Mouse (Mus musculus) CH12.LX (cell line): ENCODE results near the gene Comt. TPM values are rescaled to one million over a fixed set of nuclear protein-coding genes. Genes with fewer than 3 reads are reported as not detected.

ENCODE experiments used
- DNase-seq: peaks from one replicate; pipeline ENCODE4 v3.0.0-alpha.2; 2013; ENCODE audit errors: extremely low read depth
- H3K27ac ChIP-seq: 2 replicates; pipeline ENCODE4 v1.5.1; 2012; ENCODE audit warnings: low read depth, mild to moderate bottlenecking, control low read depth, moderate library complexity; ENCODE audit not compliant: insufficient read depth
- H3K27me3 ChIP-seq: replicated peaks from 2 replicates; pipeline ENCODE3; 2012; ENCODE audit warnings: inconsistent platforms
- H3K36me3 ChIP-seq, 2 experiments: replicated peaks in 1 of 2; 2 replicates each; pipeline versions ENCODE3 to v1.6.1; 2012; ENCODE audit warnings: inconsistent platforms in 1 of 2, low read length in 1 of 2, mild to moderate bottlenecking in 1 of 2, mixed read lengths in 1 of 2, moderate library complexity in 1 of 2; ENCODE audit not compliant: control insufficient read depth in 1 of 2, insufficient read depth in 1 of 2
- H3K4me1 ChIP-seq, 2 experiments: 2 replicates each; pipeline ENCODE4 v1.6.1; 2012; ENCODE audit warnings: inconsistent platforms in 1 of 2, moderate library complexity in 1 of 2; ENCODE audit not compliant: insufficient read depth in 2 of 2, control insufficient read depth in 1 of 2
- H3K4me2 ChIP-seq: 2 replicates; pipeline ENCODE4 v1.6.1; 2012; ENCODE audit warnings: low read depth, mild to moderate bottlenecking, control low read depth; ENCODE audit not compliant: poor library complexity, insufficient read depth, severe bottlenecking
- H3K4me3 ChIP-seq, 3 experiments: fragments of 150-350 bp in 1 of 3; sonication (generic) in 1 of 3; replicated peaks in 1 of 3; 2 replicates each; pipeline versions ENCODE3 to v1.5.1; 2011 to 2012; ENCODE audit warnings: low read depth in 2 of 3, low read length in 2 of 3, mild to moderate bottlenecking in 2 of 3, moderate library complexity in 2 of 3, control low read depth in 1 of 3, improper control_type of control experiment in 1 of 3, inconsistent platforms in 1 of 3, mixed read lengths in 1 of 3; ENCODE audit not compliant: poor library complexity in 1 of 3
- H3K79me2 ChIP-seq: replicated peaks from 2 replicates; pipeline ENCODE4 v1.6.1; 2012; ENCODE audit warnings: mild to moderate bottlenecking, moderate library complexity; ENCODE audit not compliant: control insufficient read depth, poor library complexity, insufficient read depth, severe bottlenecking; ENCODE audit errors: extremely low read depth
- H3K9ac ChIP-seq: 2 replicates; pipeline ENCODE4 v1.6.1; 2012; ENCODE audit warnings: low read depth, mild to moderate bottlenecking, control low read depth, moderate library complexity; ENCODE audit not compliant: insufficient read depth
- H3K9me3 ChIP-seq: replicated peaks from 2 replicates; pipeline ENCODE3; 2012; ENCODE audit warnings: low read length, inconsistent platforms, mixed read lengths
- CHD1 ChIP-seq: IDR thresholded peaks from 2 replicates; pipeline ENCODE4 v1.6.1; 2012; ENCODE audit warnings: low read depth, low read length, improper control_type of control experiment, inconsistent platforms
- CHD2 ChIP-seq: IDR thresholded peaks from 2 replicates; pipeline ENCODE4 v1.6.1; 2011; ENCODE audit warnings: low read length, improper control_type of control experiment
- CTCF ChIP-seq, 2 experiments: IDR thresholded peaks in 1 of 2; conservative IDR thresholded peaks in 1 of 2; 2 replicates each; pipeline ENCODE4 v1.5.1; 2011 to 2012; ENCODE audit warnings: low read depth in 2 of 2, low read length in 2 of 2, improper control_type of control experiment in 1 of 2, inconsistent platforms in 1 of 2, mild to moderate bottlenecking in 1 of 2, moderate library complexity in 1 of 2
- E2F4 ChIP-seq: IDR thresholded peaks from 2 replicates; pipeline ENCODE4 v1.6.1; 2011; ENCODE audit warnings: low read depth, low read length, improper control_type of control experiment; ENCODE audit not compliant: insufficient replicate concordance
- ELF1 ChIP-seq: IDR thresholded peaks from 2 replicates; pipeline ENCODE4 v1.6.1; 2014; ENCODE audit warnings: low read depth, mild to moderate bottlenecking, inconsistent platforms, low read length, improper control_type of control experiment
- ETS1 ChIP-seq: conservative IDR thresholded peaks from 2 replicates; pipeline ENCODE4 v1.6.1; 2012; ENCODE audit warnings: low read depth, mild to moderate bottlenecking, inconsistent platforms, low read length, improper control_type of control experiment, moderate library complexity
- GABPA ChIP-seq: IDR thresholded peaks from 2 replicates; pipeline ENCODE4 v1.6.1; 2012; ENCODE audit warnings: low read depth, low read length, improper control_type of control experiment, inconsistent platforms; ENCODE audit not compliant: insufficient replicate concordance
- IRF4 ChIP-seq: IDR thresholded peaks from 2 replicates; pipeline ENCODE4 v1.6.1; 2014; ENCODE audit warnings: low read depth, mild to moderate bottlenecking, inconsistent platforms, low read length, improper control_type of control experiment
- JUND ChIP-seq: conservative IDR thresholded peaks from 2 replicates; pipeline ENCODE4 v1.6.1; 2011; ENCODE audit warnings: low read depth, low read length, improper control_type of control experiment
- KAT2A ChIP-seq: IDR thresholded peaks from 2 replicates; pipeline ENCODE4 v1.6.1; 2012; ENCODE audit warnings: low read length, improper control_type of control experiment, inconsistent platforms; ENCODE audit not compliant: insufficient replicate concordance
- MYC ChIP-seq: IDR thresholded peaks from 2 replicates; pipeline ENCODE4 v1.6.1; 2011; ENCODE audit warnings: low read depth, mild to moderate bottlenecking, improper control_type of control experiment, low read length
- NRF1 ChIP-seq: IDR thresholded peaks from 2 replicates; pipeline ENCODE4 v1.6.1; 2014; ENCODE audit warnings: low read depth, mild to moderate bottlenecking, inconsistent platforms, low read length, improper control_type of control experiment, moderate library complexity
- PAX5 ChIP-seq: IDR thresholded peaks from 2 replicates; pipeline ENCODE4 v1.6.1; 2012; ENCODE audit warnings: low read length, inconsistent platforms, mixed read lengths
- POLR2AphosphoS2 ChIP-seq: IDR thresholded peaks from 2 replicates; pipeline ENCODE4 v1.6.1; 2011; ENCODE audit warnings: low read depth, low read length, improper control_type of control experiment
- SIN3A ChIP-seq: IDR thresholded peaks from 2 replicates; pipeline ENCODE4 v1.6.1; 2012; ENCODE audit warnings: low read length, improper control_type of control experiment, inconsistent platforms
- SMC3 ChIP-seq: IDR thresholded peaks from 2 replicates; pipeline ENCODE4 v1.6.1; 2011; ENCODE audit warnings: low read depth, low read length, improper control_type of control experiment
- UBTF ChIP-seq: IDR thresholded peaks from 2 replicates; pipeline ENCODE4 v1.6.1; 2012; ENCODE audit warnings: low read depth, mild to moderate bottlenecking, inconsistent platforms, low read length, improper control_type of control experiment, moderate library complexity
- ZNF384 ChIP-seq: IDR thresholded peaks from 2 replicates; pipeline ENCODE4 v1.6.1; 2012; ENCODE audit warnings: low read depth, low read length, improper control_type of control experiment, inconsistent platforms
- dilution Hi-C: fragments of 300-500 bp; cut with MboI; formaldehyde crosslinking; loops from 2 replicates; pipeline ENCODE4 v1.14.3; 2020; ENCODE audit warnings: low sequenced_read_pairs; ENCODE audit not compliant: extremely low pct_unique_long_range_greater_than_20kb, extremely low pct_ligation_motif_present
- in situ Hi-C: fragments of 300-500 bp; cut with MboI; formaldehyde crosslinking; loops from 3 replicates; pipeline ENCODE4 v1.14.3; 2019; ENCODE audit warnings: low sequenced_read_pairs, low pct_ligation_motif_present, low pct_unique_long_range_greater_than_20kb, mixed read lengths
- polyA plus RNA-seq: library from polyadenylated mRNA; unstranded; fragments of >175 nt; gene quantifications from 2 replicates; pipeline ENCODE4 v1.2.1, GENCODE M21; 2012; ENCODE audit warnings: low read depth; ENCODE audit not compliant: insufficient read length
- total RNA-seq, 2 experiments: library from RNA; depleted of rRNA; stranded (reverse); fragments of 300-350 nt in 1 of 2; fragments of >200 nt in 1 of 2; gene quantifications; 2 replicates each; pipeline ENCODE4 v1.2.3; 2012 to 2014

Comt gene
- total and polyA plus RNA-seq, 3 experiments = 74.0 to 91.6 (median 84.8) TPM

- dilution Hi-C loops (no loop called here), in situ Hi-C loops (no loop called here)
- no peak overlapping the region for H3K27ac ChIP-seq
- TF ChIP-seq GABPA (no peak), MYC (no peak), UBTF (no peak), SIN3A (no peak), CHD1 (no peak), ZNF384 (no peak), JUND (no peak), POLR2AphosphoS2 (no peak), KAT2A (no peak), E2F4 (no peak), IRF4 (no peak), ETS1 (no peak), NRF1 (no peak), SMC3 (no peak), PAX5 (no peak), CTCF (conservative IDR thresholded peaks at IDR 0.05 in 1 of 2, IDR thresholded peaks at IDR 0.05 in 1 of 2; ENCODE audit: low read depth in 2 of 2, low read length in 2 of 2) (no peak)
- H3K9ac ChIP-seq = no peak overlapping the region
- no peaks in the 10 kb centered on the region for H3K36me3 ChIP-seq
- H3K4me2 ChIP-seq = no peak overlapping the region
- no peaks in the 10 kb centered on the region for H3K27me3 ChIP-seq
- no peaks in the 10 kb centered on the region for H3K79me2 ChIP-seq
- no peak for DNase-seq
- peaks cover 8 to 14% of the 10 kb centered on the region in 2 experiments for H3K4me1 ChIP-seq
- H3K4me3 ChIP-seq = no peak overlapping the region
- no peaks in the 10 kb centered on the region for H3K9me3 ChIP-seq
Observed at GRCm38 (mm10) chr16:18379338-18380001, 47.2 kb downstream of the Comt start.

DNA sequence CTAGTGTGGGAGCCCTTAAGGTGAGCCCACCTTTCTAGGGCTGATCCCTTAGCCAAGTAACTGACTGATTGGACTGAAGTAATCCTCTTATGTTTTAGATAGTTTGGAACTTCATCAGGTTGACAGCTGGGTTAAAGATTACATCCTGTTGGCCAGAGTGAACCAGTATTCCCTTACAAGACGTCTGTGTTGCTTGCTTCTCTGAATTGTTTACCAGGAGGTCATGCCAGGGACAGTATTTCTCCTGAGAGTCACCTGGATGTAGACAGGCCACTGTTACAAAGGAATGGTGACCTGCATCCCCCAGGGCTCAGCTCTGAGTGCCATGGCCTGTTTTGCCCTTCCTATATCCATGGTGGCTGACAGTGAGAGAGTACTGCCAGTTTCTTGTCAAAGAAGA is 48.2 kb downstream of the Comt start:
- no peaks in the 10 kb centered on the region for H3K79me2 ChIP-seq
- H3K9ac ChIP-seq = no peak overlapping the region
- H3K9me3 ChIP-seq = no peaks in the 10 kb centered on the region
- H3K27ac ChIP-seq = no peak overlapping the region
- peaks cover 8 to 14% of the 10 kb centered on the region in 2 experiments for H3K4me1 ChIP-seq
- DNase-seq = no peak
- no peaks in the 10 kb centered on the region for H3K36me3 ChIP-seq
- dilution Hi-C loops (no loop called here), in situ Hi-C loops (no loop called here)
- H3K4me3 ChIP-seq = no peak overlapping the region
- TF ChIP-seq CHD2 = no peak
- no peak for TF ChIP-seq ELF1
- TF ChIP-seq CHD1 = no peak
- no peak for TF ChIP-seq JUND
- no peaks in the 10 kb centered on the region for H3K27me3 ChIP-seq
- no peak overlapping the region for H3K4me2 ChIP-seq
